Mouse (Mus musculus) CD4-positive naive resting alpha-beta T cell, adult 57 days (primary cell): Measurements from ENCODE around the gene Plekhh2. TPM values are rescaled to one million over a fixed set of nuclear protein-coding genes. Genes with fewer than 3 reads are reported as not detected.

ENCODE experiments used
- total RNA-seq: library from RNA; stranded (reverse); gene quantifications from one replicate; pipeline ENCODE4 v1.2.4, GENCODE M21; 2023

Plekhh2 gene
- total RNA-seq = 0.09 TPM

DNA sequence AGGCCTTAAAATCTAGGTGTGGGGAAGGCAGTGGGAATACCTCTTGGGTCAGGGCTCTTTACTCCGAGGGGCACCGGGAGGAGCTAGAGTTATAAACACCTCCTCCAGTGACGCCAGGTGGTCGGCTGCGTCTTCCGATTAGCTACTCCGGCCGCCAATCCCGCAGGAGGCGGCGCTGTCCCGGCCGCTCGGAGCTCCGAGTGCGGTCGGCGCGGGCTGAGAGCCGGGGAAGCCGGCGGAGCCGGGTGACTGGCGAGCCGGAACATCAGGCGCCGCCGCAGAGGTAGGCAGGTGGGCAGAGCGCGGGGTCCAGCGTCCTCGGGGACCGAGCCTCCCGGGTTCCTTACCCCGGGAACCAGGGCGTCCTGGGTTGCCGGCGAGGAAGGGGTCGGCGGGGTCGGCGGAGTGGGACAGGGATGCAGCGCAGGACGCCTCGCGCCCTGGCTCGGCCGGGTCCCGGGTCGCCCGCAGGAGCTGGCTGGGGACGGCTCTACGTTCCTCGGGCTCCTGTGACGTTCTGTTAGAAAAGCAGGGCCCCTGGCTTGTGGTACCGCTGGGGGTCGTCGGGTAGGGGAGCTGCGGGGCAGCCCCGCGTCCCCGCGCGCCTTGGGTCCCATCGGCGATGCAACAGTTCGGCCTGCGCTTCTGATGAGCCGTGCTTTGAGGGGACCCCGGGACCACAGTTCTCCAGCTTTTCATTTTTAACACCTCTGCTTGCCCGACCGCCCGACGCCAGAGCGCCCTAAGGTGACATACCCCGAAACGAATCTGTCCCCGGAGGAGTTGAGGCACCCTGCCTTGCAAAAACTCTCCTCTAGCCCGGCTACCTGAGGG is at the start of gene Plekhh2:
Gene Plekhh2 (plus strand): TSS at position 214 of the 834 bp plus-strand sequence.

DNA sequence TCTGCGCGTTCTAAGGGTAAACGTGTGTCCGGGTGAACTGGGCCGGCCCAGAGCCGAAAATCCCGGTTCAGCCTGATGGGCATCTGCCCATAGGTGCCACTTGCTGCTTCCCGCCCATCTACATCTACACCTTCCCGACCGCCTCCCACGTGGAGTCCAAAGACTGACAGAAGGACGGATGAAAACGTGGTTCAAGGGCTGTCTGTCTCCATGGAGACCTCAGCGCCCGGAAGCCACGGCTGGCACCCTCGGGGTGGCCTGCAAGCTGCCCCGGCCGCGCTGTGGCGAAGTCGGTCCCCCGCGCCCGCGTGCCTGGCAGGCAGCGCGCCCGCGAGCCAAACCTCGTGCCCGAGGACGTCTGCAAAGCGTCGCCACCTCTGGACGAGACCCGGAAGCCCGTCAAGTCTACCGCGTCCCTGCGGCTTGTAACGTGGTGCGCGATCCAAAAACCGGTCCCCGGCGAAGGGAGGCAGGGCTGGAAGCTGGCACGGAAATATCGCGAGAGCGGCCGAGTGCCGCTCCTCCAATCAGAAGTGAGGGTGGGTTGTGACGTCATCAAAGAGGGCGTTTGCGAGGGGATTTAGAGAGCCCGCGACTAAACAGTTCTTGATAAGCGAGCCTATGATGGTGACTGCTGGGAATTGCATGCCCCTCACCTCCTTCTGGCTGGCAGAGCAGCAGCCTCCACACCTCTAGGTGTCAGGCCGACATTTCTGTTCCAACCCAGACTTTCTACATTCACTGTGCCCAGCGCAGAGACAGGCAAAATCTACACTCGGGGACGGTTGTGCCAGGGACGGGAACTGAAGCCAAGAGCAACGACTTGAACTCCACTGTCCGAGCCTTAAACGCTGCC is 45.7 kb upstream of the Plekhh2 start, which contains the start of gene Thada:
Gene Thada (minus strand): TSS at position 453 of the 856 bp plus-strand sequence.

DNA sequence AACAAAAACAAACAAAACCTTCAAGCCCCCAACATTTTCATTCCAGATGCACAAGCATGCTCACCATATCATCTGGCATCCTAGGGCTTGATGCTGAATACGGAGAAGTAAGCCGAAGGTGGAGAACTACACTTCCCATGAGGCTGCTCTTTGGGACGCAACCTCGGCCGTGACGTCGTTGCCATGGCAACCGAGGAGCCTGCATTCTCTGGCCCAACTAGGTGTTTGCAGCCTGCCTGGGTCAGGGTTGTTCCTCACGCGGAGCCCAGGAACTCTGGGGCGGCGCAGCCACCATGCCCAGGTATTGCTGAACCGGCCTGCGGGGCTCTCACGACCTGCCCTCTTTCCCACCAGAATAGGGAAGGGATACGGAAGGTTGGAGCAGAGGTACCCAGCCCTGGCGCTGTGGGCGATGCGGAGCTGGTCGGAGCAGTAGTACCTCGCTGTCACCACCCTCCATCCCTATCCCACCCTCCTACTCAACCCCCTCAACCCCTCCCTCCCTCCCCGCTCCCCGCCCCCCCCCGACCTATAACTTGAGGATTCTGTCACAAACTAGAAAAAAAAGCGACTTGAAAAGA is 114.7 kb downstream of the Plekhh2 start, which contains the start of gene Dync2li1:
Gene Dync2li1 (plus strand): TSS at position 221 of the 581 bp plus-strand sequence.

Other genes starting within 250 kb of the Plekhh2 start
- 130 TPM for gene Thada, start 45.7 kb upstream of the Plekhh2 start, total RNA-seq
- 0.62 TPM for gene Dync2li1, start 114.6 kb downstream of the Plekhh2 start, total RNA-seq
- not detected for gene Abcg8, start 164.4 kb downstream of the Plekhh2 start, total RNA-seq
- gene Abcg5, start 171.1 kb downstream of the Plekhh2 start, total RNA-seq = not detected